Mouse (Mus musculus) E14TG2a.4 (cell line): ENCODE data around the gene Fbxo42.

Experiments
- CTCF ChIP-seq: conservative IDR thresholded peaks from 2 replicates; pipeline ENCODE4 v1.5.1; 2014; ENCODE audit warnings: low read length
- NANOG ChIP-seq: IDR thresholded peaks from 2 replicates; pipeline ENCODE4 v1.6.1; 2014; ENCODE audit warnings: borderline replicate concordance, low read length, mixed read lengths
- POU5F1 ChIP-seq: IDR thresholded peaks from 2 replicates; pipeline ENCODE4 v1.6.1; 2014; ENCODE audit warnings: low read length, borderline replicate concordance

DNA sequence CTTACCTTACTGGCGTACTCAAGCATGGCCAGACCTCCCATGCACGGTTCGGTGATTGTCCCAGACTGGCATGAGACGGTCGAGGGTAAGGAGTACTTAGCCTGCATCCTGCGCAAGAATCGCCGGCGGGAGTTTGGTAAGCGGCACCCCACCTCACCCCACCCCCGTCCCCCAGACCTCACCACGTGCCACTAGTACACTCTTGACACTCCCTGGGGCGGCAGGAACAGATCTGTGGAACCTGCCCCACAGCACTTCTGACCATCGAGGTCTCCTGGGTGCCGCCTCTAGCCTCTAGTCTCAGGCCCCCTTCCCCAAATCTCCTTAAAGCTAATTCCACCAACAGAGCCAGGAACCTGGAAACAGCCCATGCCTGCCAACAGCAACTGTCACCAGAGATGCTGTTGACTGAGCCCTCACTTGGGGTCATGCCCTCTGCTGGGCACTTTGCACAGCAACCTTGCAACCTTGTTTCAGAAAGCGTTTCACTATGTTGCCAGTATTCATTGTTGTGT lies 66.7 kb downstream of the Fbxo42 start:
- TF ChIP-seq CTCF, result no peak; the same call in 1 of the 2 replicates
- TF ChIP-seq POU5F1, result no peak
- TF ChIP-seq NANOG, result no peak
